Mouse (Mus musculus): Measurements from ENCODE around the gene Axin1. TPM values are rescaled to one million over a fixed set of nuclear protein-coding genes. Genes with fewer than 3 reads are reported as not detected.

The Axin1 gene
- total and polyA plus RNA-seq, 3 experiments: 27.8 to 38.8 (median 28.5) TPM

GRCm38 (mm10) chr17:26221508-26221907 is 83.0 kb downstream of the Axin1 start:
- Histone ChIP-seq H3K9ac (ENCODE audit: insufficient read depth, low read depth) (no peak overlapping the region), H3K4me1 (ENCODE audit: control insufficient read depth in 1 of 2, insufficient read depth in 2 of 2) (no peaks in the 10 kb centered on the region), H3K36me3 (replicated peaks in 1 of 2; ENCODE audit: control insufficient read depth in 1 of 2, insufficient read depth in 1 of 2, low read length in 1 of 2) (peaks cover 0 to 18% of the 10 kb centered on the region in 2 experiments), H3K27ac (ENCODE audit: insufficient read depth, low read depth) (no peak overlapping the region), H3K79me2 (replicated peaks; ENCODE audit: control insufficient read depth, extremely low read depth, insufficient read depth, poor library complexity, severe bottlenecking) (no peaks in the 10 kb centered on the region), H3K27me3 (replicated peaks) (no peaks in the 10 kb centered on the region), H3K9me3 (replicated peaks; ENCODE audit: low read length) (no peaks in the 10 kb centered on the region), H3K4me3 (replicated peaks in 1 of 3; ENCODE audit: low read depth in 2 of 3, low read length in 2 of 3, poor library complexity in 1 of 3) (no peak overlapping the region), H3K4me2 (ENCODE audit: insufficient read depth, low read depth, poor library complexity, severe bottlenecking) (no peak overlapping the region)
- TF ChIP-seq USF2 (conservative IDR thresholded peaks at IDR 0.05; ENCODE audit: low read depth, low read length): no peak
- no peak for TF ChIP-seq POLR2AphosphoS2 (IDR thresholded peaks at IDR 0.05; ENCODE audit: low read depth, low read length)
- TF ChIP-seq BHLHE40 (IDR thresholded peaks at IDR 0.05; ENCODE audit: low read depth, low read length): no peak
- TF ChIP-seq POLR2A (IDR thresholded peaks at IDR 0.05; ENCODE audit: low read depth, low read length): no peak
- no peak for TF ChIP-seq JUND (conservative IDR thresholded peaks at IDR 0.05; ENCODE audit: low read depth, low read length)
- no peak for TF ChIP-seq HCFC1 (IDR thresholded peaks at IDR 0.05; ENCODE audit: low read depth, low read length)
- TF ChIP-seq SMC3 (IDR thresholded peaks at IDR 0.05; ENCODE audit: low read depth, low read length): no peak
- no peak for TF ChIP-seq MYC (IDR thresholded peaks at IDR 0.05; ENCODE audit: low read depth, low read length)
- no peak for TF ChIP-seq TCF12 (IDR thresholded peaks at IDR 0.05; ENCODE audit: low read depth, low read length)
- TF ChIP-seq ZC3H11A (IDR thresholded peaks at IDR 0.05; ENCODE audit: low read depth, low read length): no peak
- no peak for TF ChIP-seq CTCF (conservative IDR thresholded peaks at IDR 0.05 in 1 of 2, IDR thresholded peaks at IDR 0.05 in 1 of 2; ENCODE audit: low read depth in 2 of 2, low read length in 2 of 2)
- no peak for TF ChIP-seq ZNF384 (IDR thresholded peaks at IDR 0.05; ENCODE audit: low read depth, low read length)
- TF ChIP-seq ETS1 (conservative IDR thresholded peaks at IDR 0.05; ENCODE audit: low read depth, low read length): no peak
- TF ChIP-seq JUN (IDR thresholded peaks at IDR 0.05; ENCODE audit: insufficient read depth, low read depth, low read length): no peak
- TF ChIP-seq GABPA (IDR thresholded peaks at IDR 0.05; ENCODE audit: insufficient replicate concordance, low read depth, low read length): no peak
- TF ChIP-seq E2F4 (IDR thresholded peaks at IDR 0.05; ENCODE audit: insufficient replicate concordance, low read depth, low read length): no peak
- TF ChIP-seq USF1 (IDR thresholded peaks at IDR 0.05; ENCODE audit: low read depth, low read length): no peak
- in situ Hi-C loops (cut with MboI; ENCODE audit: low pct_ligation_motif_present, low pct_unique_long_range_greater_than_20kb, low sequenced_read_pairs) (no loop called here), dilution Hi-C loops (cut with MboI; ENCODE audit: extremely low pct_ligation_motif_present, extremely low pct_unique_long_range_greater_than_20kb, low sequenced_read_pairs) (no loop called here)
- DNase-seq (ENCODE audit: extremely low read depth): no peak

DNA sequence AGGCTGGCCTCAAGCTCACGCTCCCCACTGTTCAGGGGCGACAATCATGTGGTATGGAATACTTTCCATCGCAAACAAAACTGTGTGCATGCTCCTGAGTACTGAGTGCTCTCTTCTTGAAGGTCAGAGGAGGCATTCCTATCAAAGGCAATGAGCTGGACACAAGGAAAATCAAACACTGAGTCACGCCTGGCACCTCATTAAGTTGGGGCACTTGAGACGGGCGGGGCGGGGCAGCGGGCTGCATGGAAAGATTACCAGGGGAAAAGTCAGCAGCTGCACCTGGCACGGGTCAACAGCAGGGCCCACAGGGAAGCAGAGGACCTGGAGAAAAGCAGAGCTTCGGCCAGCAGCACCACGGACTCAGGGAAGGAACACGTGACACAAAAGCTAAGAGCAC is 86.7 kb downstream of the Axin1 start:
- dilution Hi-C loops (cut with MboI; ENCODE audit: extremely low pct_ligation_motif_present, extremely low pct_unique_long_range_greater_than_20kb, low sequenced_read_pairs) (no loop called here), in situ Hi-C loops (cut with MboI; ENCODE audit: low pct_ligation_motif_present, low pct_unique_long_range_greater_than_20kb, low sequenced_read_pairs) (no loop called here)
- peaks cover 0 to 5% of the 10 kb centered on the region in 2 experiments for H3K36me3 ChIP-seq (replicated peaks in 1 of 2; ENCODE audit: control insufficient read depth in 1 of 2, insufficient read depth in 1 of 2, low read length in 1 of 2)
- H3K4me2 ChIP-seq (ENCODE audit: insufficient read depth, low read depth, poor library complexity, severe bottlenecking): no peak overlapping the region
- no peaks in the 10 kb centered on the region for H3K4me1 ChIP-seq (ENCODE audit: control insufficient read depth in 1 of 2, insufficient read depth in 2 of 2)
- TF ChIP-seq ZKSCAN1 (IDR thresholded peaks at IDR 0.05; ENCODE audit: borderline replicate concordance, low read depth, low read length) (no peak), MAZ (IDR thresholded peaks at IDR 0.05; ENCODE audit: low read depth, low read length) (no peak), ZMIZ1 (IDR thresholded peaks at IDR 0.05; ENCODE audit: low read depth, low read length) (no peak), ELF1 (IDR thresholded peaks at IDR 0.05; ENCODE audit: low read depth, low read length) (no peak), USF2 (conservative IDR thresholded peaks at IDR 0.05; ENCODE audit: low read depth, low read length) (no peak), SMC3 (IDR thresholded peaks at IDR 0.05; ENCODE audit: low read depth, low read length) (no peak), TCF12 (IDR thresholded peaks at IDR 0.05; ENCODE audit: low read depth, low read length) (no peak), PAX5 (IDR thresholded peaks at IDR 0.05; ENCODE audit: low read length) (no peak), MXI1 (IDR thresholded peaks at IDR 0.05; ENCODE audit: low read depth, low read length) (no peak), ZNF384 (IDR thresholded peaks at IDR 0.05; ENCODE audit: low read depth, low read length) (no peak), JUND (conservative IDR thresholded peaks at IDR 0.05; ENCODE audit: low read depth, low read length) (no peak), JUN (IDR thresholded peaks at IDR 0.05; ENCODE audit: insufficient read depth, low read depth, low read length) (no peak)
- DNase-seq (ENCODE audit: extremely low read depth): no peak
- H3K27me3 ChIP-seq (replicated peaks): no peaks in the 10 kb centered on the region
- H3K4me3 ChIP-seq (replicated peaks in 1 of 3; ENCODE audit: low read depth in 2 of 3, low read length in 2 of 3, poor library complexity in 1 of 3): no peak overlapping the region
- no peak overlapping the region for H3K27ac ChIP-seq (ENCODE audit: insufficient read depth, low read depth)
- no peaks in the 10 kb centered on the region for H3K9me3 ChIP-seq (replicated peaks; ENCODE audit: low read length)
- no peak overlapping the region for H3K9ac ChIP-seq (ENCODE audit: insufficient read depth, low read depth)
- H3K79me2 ChIP-seq (replicated peaks; ENCODE audit: control insufficient read depth, extremely low read depth, insufficient read depth, poor library complexity, severe bottlenecking): no peaks in the 10 kb centered on the region

Measured in CH12.LX (cell line).